Mouse (Mus musculus): ENCODE results near the gene Sfxn1.

- TF ChIP-seq CTCF (IDR thresholded peaks at IDR 0.05; ENCODE audit: insufficient read depth, low read length), result no peak
- no peak for TF ChIP-seq POLR2A (IDR thresholded peaks at IDR 0.05; ENCODE audit: borderline replicate concordance, extremely low read depth, low read depth, low read length)
Observed at GRCm38 (mm10) chr13:54144624-54145023, 73.0 kb downstream of the Sfxn1 start.
